Mouse (Mus musculus): ENCODE data around the gene Vmn2r95.

Gene Vmn2r95

GRCm38 (mm10) chr17:18423778-18424177 is at the start of gene Vmn2r95:
Vmn2r95 (plus strand) TSS chr17:18424078.
- WGBS: 17% methylated on average over 1 of the region's 1 CpGs

GRCm38 (mm10) chr17:18455619-18456140 is 31.8 kb downstream of the Vmn2r95 start:
- WGBS: 81% methylated on average over 3 of the region's 3 CpGs

- WGBS: 92% methylated on average over 3 of the region's 3 CpGs
Measured at GRCm38 (mm10) chr17:18458126-18458634, 34.3 kb downstream of the Vmn2r95 start.

GRCm38 (mm10) chr17:18479885-18480284 is 56.0 kb downstream of the Vmn2r95 start:
- WGBS: 55% methylated on average over 1 of the region's 1 CpGs
